Mouse (Mus musculus) ES-CJ7 (cell line): ENCODE data around the gene Epb41l3.
A peak's percentile ranks its signal among the peaks of the same experiment; 100 is the strongest.

ENCODE experiments used
- DNase-seq: peaks from one replicate; pipeline ENCODE4 v3.0.0; 2011; ENCODE audit warnings: low read depth, low spot score

The Epb41l3 gene

DNA sequence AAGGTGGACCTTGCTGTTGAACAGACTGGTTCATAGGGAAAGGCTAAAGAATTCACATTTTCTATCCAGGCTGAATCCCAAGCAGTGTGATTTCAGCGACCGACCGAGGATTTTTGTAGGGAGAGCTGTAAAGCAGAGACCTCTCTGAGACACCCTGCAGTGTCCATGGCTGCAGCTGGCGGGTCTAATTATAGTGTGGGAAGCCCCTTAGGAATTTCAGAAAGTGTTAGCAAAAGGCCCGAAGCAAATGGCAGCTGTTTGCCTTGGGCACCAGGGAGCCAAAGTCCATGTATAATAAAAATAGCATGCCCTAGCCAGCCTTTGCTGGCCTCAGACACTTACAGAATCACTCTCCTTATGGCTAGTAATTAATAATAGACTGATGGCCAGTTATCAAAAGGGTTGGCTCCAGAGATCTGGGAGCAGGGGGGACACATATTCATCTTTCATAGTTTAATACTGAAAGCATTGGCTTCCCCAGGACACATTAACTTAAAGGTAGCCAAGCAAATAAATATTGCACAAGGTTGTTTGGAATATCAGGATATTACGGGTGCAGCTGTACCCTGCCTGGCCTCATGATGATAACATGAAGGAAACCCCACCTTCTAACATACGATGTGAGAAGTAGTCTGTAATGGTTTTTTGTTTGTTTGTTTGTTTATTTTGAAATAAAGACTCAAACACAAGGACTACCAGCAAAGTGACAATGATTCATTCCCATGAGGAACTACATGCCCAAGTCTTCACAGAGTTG, 106.3 kb downstream of the Epb41l3 start:
- DNase-seq: no peak

DNA sequence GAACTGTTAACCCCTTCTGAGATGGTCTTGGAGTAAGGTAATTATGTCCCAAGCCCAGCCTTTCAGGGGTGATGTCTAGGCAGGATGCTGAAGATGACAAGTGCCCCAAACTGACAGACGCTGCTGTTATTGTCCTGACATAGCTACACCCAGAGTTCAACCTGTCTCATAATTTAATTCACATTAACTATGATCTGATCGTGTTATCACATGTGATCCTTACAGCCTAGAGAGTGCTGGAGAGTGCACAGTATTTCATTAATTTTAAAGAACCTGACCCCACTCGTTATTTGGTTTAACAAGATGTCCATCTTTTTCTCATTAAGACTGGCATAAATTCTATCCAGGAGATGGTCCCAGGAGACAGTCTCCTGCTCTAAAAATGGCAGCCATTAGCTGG, 112.3 kb downstream of the Epb41l3 start:
- no peak for DNase-seq

DNA sequence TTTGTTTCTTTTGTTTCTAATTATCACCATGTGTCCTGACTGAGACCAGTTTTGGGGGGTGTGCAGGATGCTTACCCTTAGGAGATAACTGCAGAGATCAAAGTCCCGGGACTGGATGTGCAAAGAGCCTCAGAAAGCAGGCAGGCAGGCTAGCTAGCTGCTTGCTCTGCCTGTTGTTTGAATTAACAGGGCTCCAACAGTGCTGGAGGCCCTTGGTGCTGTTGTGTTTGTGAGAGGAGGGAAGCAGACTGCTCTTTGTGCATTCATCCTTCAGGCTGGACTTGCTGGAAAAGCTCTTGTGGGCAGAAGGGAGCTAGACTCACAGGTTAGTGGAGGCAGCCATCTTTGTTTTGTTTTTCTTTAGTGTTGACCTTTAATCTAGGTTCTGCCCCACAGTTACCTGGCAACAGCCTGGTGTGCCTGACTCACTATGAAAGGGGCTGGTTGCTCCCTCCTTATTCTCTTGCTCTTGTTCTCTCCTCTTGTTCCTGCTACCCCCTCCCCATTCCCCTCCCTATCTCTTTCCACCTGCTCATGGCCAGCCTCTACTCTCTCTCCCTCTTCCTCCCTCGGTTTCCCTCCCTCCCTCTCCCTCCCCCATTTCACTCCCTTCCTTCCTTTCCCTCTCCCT, 117.5 kb downstream of the Epb41l3 start:
- peak; percentile 5 for DNase-seq

DNA sequence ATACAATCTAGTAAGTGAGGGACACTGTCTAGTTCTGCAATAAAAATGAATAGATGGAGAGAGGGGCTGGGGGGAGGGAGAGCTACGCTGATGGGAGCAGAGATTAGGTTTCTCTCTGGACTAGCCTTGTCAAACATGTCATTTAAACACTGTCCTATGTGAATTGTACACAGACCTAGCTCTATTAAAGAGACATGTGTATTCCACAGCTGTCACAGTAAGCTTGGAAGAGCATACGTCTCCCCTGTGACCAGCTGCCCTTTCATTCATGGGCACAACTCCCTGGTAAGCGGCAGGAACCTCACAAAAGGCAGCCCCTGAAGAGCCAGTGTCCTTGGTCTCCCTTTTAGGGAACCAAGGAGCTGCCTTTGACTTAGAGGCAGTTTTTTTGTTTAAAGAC, 119.1 kb downstream of the Epb41l3 start:
- no peak for DNase-seq

DNA sequence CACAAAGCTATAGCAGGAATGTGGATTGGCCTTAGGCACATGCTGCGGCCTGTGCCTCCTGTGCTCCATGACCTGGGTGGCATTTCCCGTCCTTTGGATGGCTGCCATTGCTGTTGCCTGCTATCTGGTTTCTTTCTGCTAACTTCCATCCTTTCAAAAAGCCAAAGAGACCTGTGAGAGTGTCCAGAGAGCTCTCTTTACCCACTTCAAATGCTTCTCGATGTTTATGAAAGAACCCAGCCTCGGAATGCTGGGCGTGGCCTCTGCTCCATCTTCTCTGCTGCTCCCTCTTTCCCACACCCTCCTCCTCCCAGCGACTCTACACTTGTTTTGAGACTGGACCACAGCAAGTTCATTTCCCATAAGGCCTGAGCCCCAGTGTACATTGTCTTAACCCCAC, 120.3 kb downstream of the Epb41l3 start:
- DNase-seq: peak; percentile 21

DNA sequence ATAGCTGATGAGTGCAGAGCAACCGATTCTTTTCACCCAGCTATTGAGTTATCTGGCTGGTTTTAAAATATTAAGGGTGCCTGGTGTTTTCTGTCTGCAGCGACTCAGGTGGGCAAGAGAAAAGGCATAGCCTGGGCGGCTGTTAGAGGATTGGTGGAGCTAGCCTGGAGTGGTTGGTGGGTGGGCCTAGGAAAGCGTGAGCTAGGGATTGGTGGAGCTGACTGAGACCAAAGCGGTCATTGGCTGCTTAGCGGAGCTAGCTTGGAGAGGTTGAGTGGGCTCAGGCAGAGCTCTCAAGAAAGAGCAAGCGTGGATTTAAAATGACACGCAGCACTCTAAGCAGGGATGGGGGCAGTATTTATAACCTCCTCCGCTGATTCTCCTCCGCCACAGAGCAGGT, 121.2 kb downstream of the Epb41l3 start:
- no peak for DNase-seq

DNA sequence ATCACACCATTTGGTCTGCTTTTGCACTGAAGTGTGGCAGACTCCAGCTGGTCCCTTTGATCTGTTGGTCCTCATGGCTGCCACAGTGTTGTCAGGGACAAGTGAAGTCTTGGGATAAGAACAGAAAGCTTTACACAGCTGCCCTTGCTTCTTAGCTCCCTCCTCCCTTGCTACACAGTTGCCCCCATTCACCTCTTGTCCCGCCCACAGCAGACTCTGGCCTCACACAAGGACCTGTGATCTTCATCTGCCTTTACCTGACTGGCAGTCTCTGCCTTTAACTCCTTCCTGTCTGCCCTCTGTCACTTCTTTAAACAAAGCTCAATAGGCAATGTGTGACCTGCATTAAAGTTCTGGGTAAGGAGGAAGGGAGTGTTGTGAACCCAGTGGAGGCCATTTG, 123.3 kb downstream of the Epb41l3 start:
- no peak for DNase-seq

DNA sequence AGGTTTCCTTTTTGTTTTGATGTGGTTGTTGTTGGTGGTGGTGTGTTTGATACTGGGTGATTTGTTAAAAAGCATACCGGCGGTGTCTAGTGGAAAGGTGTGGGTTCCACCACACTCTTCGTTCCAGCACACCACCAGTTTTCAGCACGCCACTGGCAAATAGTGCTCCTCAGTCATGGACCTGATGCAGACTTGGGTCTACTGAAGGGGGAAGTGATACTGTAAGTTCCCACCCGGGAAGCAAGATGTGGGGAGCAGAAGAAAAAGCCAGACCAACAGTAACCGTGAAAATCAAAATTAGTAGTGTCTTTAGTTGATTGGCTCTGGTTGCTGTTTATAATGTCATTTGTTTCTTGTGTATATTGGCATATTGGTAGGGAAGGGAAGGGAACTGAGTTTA, 124.3 kb downstream of the Epb41l3 start:
- DNase-seq: no peak

DNA sequence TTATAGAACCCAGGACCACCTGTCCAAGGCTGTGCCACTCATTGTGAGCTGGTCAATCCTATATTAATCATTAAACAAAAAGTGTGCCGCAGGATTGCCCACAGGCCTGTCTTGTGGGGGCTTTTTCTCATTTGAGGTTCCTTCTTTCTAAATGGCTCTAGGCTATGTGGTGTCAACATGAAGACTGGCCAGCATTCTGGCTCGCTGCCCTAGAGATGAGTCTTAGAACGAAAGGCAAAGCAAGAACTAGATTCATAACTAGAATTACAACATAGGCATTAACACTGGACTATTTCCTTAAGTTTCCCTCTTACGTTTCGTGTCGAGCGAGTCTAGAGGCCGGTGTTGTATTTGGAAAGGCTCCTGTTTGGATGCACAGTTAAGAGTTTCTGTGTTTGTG, 125.5 kb downstream of the Epb41l3 start:
- no peak for DNase-seq

DNA sequence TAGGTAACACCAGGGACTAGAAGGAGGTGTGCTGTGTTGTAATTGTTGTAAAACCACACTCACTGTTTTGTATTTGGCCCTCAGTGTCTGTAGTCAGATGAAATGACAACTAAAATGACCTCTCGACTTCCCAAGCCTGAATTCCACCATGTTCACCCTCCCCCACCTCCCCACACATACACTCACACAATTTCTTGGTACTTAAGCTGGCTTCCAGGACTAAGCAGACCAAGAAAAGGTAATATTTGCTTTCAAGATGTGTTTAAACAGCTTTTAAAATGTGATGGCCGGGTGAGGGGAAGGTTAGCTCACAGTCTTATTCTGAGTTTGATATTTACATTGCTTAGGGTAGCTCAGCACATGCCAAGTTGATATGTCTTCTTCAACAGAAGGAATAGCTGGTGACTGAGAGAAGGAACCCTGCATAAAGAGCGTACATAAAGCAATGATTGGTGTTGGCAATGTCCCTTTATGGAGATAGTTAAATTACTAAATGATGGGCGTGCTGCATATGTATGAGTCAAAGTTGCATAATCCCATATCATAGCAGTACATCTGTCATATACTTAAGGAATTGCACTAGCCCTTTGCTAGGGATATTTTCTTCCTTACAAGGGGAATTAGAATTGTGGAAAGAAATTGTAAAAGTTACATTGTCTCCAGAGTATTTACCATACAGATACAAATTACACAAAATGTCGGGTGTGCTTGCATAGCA, 130.0 kb downstream of the Epb41l3 start:
- no peak for DNase-seq

DNA sequence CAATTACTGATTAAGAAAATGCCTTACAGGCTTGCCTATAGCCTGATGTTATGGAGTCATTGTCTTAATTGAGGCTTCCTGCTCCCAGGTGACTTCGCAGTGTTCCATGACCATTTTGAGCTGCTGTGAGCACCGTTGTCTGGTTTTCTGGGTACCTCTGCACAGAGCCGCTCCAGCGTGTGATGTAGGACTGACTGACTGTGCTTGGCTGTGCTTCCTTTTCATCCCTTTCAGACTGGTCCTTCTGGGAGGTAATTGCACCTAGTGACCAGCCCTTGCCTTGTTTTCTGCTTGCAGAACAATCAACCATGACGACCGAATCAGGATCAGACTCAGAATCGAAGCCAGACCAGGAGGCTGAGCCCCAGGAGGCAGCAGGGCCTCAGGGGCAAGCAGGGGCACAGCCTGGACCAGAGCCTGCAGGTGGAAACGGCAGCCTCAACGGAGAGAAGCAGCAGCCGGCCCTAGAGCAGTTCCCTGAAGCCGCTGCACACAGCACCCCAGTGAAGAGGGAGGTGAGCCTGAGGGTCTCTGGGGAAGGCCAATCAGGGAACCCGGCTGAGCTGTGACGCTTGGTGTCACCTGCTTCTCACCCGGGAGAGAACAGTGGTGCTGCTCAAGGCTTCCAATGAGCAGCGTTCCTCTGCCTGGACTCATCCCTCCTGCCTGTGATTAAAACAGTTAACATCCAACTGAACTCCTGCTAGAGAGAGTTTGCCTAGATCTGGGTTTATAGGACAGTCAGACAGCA, 132.3 kb downstream of the Epb41l3 start:
- DNase-seq: no peak

DNA sequence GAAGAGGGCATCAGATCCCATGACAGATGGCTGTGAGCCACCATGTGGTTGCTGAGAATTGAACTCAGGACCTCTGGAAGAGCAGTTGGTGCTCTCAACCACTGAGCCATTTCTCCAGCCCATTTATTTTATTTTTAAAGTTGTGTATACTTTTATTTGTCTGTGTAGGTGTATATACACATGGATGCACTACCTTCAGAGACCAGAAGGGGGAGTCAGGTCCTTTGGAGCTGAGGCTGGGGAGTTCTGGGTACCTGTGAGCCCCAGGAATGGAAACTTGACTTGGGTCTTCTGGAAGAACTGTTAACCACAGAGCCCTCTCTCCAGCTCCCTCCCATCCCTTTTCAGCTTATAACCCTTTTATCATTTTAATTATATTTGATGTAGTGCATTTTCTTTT, 135.6 kb downstream of the Epb41l3 start:
- DNase-seq: peak; percentile 23

DNA sequence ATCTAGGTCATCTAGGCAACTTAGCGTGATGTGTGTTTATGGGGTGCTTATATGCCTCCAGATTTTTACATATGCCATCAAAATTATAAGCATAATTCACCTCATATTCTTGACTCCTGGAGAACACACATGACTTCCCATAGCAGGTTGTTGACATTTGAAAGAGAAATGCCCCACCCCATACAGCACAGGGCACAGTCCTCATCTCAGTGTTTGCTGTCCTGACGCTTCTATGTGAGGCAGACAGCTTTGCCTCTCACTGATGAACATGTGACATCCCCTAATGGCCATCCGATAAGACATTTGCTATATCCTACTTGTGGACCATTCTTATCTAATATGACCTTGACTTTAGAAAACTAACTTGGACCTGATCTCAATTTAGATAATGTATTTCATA, 140.6 kb downstream of the Epb41l3 start:
- no peak for DNase-seq

DNA sequence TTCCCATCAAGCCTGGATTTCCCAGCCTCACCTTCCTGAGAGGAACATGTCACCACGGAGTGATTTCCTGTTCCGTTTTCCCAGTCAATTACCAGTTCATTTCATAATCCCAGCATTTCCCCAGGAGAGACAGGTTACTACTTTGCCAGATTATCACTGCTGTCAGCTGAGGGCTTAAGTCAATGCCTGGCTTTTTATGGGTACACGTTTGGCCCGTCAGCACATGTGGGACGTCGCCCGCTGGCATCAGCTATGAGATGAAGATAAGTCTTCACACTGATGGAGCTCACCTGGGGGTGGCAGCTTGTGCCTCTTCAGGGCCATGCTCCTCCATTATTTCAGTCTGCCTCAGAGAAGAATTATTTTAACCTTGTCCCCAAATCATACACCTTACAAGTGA, 145.4 kb downstream of the Epb41l3 start:
- no peak for DNase-seq

DNA sequence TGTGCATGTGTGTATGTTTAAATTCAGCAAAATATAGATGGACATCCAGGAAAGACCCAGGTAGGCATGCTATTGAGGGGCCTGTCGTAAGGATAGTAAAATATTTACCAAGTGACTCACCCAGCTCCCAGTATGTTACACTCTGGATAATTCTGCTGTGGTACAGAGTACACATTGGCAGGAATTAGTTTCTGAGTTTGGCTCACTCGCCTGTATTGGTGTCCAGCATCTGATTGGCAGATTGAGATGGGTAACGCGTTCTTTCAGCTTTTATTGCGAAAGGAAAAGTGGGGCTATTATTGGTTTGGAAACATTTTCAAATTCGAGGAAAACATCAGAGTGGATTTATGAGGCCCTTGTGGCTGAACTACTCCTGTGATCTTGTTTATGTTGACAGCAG, 145.9 kb downstream of the Epb41l3 start:
- DNase-seq: no peak

DNA sequence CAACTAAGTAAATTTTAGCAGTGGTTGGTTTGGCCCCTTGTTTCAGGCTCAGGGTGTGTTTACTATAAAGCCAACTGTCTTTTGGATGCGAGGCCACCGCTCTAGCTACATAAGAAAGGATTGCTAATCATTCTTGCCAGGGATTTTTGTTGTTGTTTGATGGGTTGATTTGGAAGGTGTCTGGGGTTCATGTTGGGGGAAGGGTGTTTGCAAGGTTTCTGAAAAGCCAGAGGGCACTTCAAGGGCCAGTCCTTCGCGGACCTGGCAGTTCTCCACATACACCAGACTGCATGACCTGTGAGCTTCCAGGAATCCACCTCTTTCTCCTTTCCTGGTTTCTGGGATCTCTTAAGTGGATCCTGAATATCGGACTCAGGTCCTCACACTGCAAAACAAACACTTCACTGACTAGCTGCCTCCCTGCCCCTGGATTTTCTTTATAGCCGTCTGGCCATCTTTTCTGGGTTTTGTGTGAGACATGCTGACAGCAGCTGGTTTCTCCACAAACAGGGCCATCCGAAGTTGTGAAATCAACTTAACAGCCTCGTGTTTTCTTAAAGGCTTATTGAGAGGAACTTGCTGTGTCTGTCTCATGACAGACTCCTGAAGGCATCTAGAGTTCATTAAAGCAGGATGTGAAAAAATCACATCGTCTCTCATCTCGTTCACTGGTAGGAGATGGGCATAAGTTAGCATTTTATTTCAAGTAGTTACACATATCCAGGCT, 146.6 kb downstream of the Epb41l3 start:
- peak; percentile 40 for DNase-seq

DNA sequence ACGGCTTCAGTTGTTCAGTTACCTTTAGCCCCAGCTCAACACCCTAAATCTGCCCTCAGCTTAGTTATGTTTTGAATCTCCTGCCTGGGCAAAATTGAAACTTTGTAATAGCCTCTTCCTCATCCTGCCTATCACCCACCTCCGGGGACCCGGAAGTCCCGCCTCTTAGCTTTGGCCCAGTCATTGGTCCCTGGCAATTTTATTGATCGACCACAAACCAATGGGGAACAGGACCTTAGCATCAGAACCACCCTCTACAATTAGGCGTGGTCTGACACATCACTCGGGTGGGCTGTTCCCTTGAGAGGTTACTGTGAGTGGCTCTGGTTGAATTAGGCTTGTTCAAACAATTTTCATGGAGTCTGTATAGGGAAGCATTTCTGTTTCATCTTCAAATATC, 150.5 kb downstream of the Epb41l3 start:
- DNase-seq: peak; percentile 8

DNA sequence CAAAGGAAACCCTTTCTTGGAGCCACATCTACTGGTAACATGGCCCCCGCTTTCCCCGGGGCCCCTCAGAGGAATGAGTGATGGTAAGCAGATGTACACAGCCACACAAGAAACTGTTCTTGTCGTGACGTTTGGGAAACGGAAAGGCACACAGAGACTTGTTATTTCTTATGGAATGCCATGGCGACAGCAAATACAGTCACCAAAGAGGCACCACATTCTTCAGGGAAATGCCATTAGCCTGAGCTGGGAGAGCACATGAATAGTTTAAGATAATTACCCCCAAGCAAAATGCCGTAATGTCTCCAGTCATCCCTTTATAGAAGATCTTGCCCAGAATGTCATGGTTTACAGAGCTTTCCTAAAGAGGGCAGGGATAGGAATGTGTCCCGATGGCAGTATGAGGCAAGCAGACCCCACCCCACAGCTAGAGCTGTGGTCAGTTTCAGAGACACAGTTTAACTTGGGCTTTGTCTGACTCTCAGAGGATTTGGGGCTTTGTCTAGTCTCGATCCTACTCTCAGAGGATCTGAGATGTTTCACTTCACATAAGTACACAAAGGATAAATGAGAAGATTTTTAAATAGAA, 152.0 kb downstream of the Epb41l3 start:
- DNase-seq: no peak

DNA sequence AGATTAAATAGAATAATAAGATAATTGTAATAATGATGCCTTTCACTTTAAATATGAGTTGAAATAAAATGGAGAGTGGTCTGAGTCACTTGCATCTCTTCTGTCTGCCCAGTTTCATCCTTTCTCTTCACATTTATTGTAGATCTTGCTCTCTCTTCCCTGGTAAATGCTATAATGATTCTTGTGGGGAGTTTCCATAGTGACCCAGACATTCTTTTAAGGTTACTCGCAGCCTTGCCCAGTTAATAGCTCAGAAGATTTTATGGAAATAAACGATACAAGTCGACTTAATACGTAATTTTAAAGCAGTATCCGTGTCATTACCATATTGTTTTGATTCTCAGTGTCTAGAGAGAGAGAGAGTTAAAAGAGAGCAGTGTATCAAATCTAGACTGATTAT, 154.0 kb downstream of the Epb41l3 start:
- DNase-seq: no peak

DNA sequence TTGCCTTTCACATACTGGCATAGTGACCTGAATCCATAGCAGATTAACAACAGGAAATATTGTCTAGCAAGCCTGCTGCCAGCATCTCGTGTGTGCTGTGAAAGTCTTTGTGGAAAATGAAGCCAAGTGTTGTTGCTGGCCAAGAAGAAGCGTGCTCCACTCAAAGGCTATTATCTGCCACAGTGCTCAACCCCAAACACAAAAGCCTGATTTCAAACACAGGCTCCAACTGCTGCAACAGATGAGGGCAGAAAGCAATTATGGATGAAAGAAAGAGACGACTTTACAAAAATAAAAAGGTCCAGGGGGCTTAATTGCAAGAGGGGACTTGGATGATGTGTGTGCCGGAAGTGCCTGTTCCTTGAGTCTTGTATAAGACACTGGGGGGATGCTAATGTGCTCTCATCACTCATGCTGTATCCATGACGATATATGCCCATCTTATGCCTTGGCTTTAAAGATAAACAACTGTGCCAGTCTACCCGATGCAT, 154.7 kb downstream of the Epb41l3 start:
- DNase-seq: no peak

DNA sequence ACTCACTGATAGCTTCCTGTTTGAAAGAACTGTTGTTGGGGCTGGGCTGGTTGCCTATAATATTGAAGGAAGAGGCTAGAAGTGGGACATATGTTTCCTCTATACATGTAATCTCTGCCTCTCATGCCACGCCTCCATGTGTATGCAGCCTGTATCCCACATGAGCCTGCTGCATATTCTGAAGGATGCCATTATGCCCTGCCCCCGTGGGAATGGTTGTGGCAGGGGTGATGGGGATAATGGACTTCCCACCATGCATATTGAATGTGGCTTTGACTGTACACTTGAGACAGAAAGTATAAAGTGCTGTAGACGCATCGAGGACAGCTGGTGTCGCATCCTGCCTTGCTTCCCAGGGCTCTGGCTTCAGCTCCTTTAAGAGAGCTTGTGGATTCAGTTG, 155.9 kb downstream of the Epb41l3 start:
- no peak for DNase-seq
